Mouse (Mus musculus): ENCODE data around the gene Pxn.
"Not testable (repeated sequence)": the region's sequence is repeated elsewhere in the genome, so short reads cannot be mapped to it uniquely, and the experiment has no call there.

Pxn gene

GRCm38 (mm10) chr5:115486726-115487125 lies 19.8 kb upstream of the Pxn start:
- no peak for DNase-seq (ENCODE audit: low spot score in 2 of 2)

DNA sequence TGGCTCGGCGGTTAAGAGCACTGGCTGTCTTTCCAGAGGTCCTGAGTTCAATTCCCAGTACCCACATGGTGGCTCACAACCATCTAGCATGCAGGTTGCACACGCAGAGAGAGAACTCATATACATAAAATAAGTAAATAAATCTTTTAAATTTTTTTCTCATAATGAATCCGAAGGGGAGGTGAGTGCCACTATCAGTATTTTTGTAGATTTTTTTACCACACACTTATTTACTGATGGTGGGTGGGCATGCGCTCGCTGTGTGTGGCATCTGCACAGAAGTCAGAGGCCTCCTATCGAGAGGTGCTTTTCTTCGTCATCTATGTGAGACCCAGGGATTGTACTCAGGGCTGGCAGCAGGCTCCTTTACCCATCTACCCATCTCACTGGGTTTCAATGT lies 19.1 kb upstream of the Pxn start:
- no peak for DNase-seq (ENCODE audit: low spot score in 2 of 2)

DNA sequence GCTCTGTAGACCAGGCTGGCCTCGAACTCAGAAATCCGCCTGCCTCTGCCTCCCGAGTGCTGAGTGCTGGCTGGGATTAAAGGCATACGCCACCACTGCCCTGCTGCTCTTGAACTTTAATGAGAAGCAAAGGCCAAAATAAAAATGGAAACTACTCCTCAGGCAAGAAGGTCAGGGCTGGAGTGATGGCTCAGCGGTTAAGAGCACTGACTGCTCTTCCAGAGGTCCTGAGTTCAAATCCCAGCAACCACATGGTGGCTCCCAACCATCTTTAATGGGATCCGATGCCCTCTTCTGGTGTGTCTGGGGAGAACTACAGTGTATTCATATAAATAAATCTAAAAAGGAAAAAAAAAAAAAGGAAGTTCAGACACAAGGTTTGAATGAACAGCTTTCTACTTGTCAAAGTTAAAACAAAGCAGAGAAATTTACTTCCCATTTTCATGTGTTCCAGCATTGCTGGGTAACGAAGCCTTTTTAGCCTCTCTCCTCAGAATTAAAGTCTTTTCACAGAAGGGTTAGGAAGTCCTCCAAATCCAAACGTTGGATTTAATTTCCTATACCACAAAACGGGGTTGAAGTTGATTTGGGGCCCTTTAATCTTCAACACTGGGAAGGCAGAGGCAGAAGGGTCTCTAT lies 18.4 kb upstream of the Pxn start:
- DNase-seq (ENCODE audit: low spot score in 2 of 2), result no peak

DNA sequence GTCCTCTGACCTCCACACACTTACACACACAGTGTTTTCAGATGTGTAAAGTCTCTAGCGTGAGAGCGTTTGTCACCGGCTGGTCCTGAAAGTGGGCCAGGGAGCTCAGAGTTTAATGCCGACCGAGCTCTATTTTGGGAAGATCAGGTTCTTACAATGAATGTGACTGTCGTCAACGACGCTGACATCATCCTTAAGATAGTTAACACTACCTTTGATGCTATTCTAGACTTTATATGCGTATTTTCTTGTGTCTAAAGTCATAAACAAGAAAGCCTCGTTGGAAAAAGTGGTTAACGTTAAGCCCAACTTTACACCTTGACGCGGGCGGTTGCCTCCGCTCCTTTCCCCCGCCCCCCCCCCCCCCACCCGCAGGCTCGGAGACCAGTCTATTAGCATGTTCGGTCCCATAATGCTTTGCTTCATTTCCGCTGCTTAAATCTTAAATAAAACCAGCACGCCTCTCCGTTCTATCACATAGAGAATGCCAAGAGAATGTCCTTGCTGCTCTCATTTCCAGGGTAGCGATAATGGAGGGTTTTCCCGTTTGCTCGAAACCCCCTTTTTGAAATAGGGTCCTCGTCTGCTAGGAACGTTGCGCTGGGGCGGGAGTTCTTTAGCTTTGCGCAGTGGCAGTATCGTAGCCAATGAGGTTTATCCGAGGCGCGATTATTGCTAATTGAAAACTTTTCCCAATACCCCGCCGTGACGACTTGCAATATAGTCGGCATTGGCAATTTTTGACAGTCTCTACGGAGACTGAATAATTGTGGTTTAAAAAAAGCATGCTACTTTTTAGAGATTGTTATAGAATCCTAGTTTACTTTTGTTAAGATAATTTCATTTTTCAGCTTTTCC lies 17.4 kb upstream of the Pxn start:
- DNase-seq (ENCODE audit: low spot score in 2 of 2), result peak; percentile 69 to 71

- peak; percentile 84 to 91 for DNase-seq (ENCODE audit: low spot score in 2 of 2)
These were observed 16.5 kb upstream of the Pxn start for GRCm38 (mm10) chr5:115489699-115490637.

GRCm38 (mm10) chr5:115490638-115491000 lies 15.9 kb upstream of the Pxn start:
- no peak for DNase-seq (ENCODE audit: low spot score in 2 of 2)

GRCm38 (mm10) chr5:115491076-115491475 lies 15.4 kb upstream of the Pxn start:
- DNase-seq (ENCODE audit: low spot score in 2 of 2), result no peak

- DNase-seq (ENCODE audit: low spot score in 2 of 2), result peak; percentile 73 to 74
These were observed 14.6 kb upstream of the Pxn start for GRCm38 (mm10) chr5:115491771-115492322.

GRCm38 (mm10) chr5:115492711-115493335 lies 13.7 kb upstream of the Pxn start:
- no peak for DNase-seq (ENCODE audit: low spot score in 2 of 2)

GRCm38 (mm10) chr5:115493441-115493840 lies 13.0 kb upstream of the Pxn start:
- no peak for DNase-seq (ENCODE audit: low spot score in 2 of 2)

GRCm38 (mm10) chr5:115495618-115496017 lies 10.9 kb upstream of the Pxn start:
- not testable (repeated sequence) for DNase-seq (ENCODE audit: low spot score in 2 of 2)

- DNase-seq (ENCODE audit: low spot score in 2 of 2), result no peak
These were observed 9.4 kb upstream of the Pxn start for GRCm38 (mm10) chr5:115497033-115497432.

- DNase-seq (ENCODE audit: low spot score in 2 of 2), result no peak
These were observed 7.9 kb upstream of the Pxn start for GRCm38 (mm10) chr5:115498307-115499240.

DNA sequence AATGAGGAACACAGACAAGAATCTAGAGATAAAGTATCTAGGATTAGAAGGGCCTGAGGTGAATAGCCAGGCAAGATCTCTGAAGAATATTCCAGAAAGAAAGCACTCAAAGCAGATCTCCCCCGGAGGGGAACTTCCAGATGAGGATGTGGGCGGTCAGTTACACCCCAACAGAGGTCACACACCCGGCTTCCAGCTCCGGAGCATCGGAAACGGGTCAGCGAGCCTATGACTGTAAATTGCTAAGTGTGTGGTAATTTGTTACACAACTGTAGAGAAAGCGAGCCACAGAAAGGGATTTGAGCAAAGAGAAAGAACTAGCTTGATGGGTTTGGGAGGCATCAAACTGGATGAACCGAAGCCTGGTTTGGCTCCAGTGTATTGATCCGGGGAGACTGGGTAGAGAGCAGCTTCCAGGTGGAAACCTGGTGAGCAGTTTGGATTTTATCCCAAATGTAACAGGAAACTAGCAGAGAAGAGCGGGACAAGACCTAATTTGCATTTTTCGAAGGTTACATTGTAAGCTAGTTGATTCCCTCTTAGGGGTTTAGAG lies 6.0 kb upstream of the Pxn start:
- no peak for DNase-seq (ENCODE audit: low spot score in 2 of 2)

GRCm38 (mm10) chr5:115503035-115503434 lies 3.4 kb upstream of the Pxn start:
- DNase-seq (ENCODE audit: low spot score in 2 of 2), result peak in 1 of 2 experiments; percentile 53

GRCm38 (mm10) chr5:115505617-115506016 lies 859 bp upstream of the Pxn start:
- DNase-seq (ENCODE audit: low spot score in 2 of 2), result not testable (repeated sequence)

DNA sequence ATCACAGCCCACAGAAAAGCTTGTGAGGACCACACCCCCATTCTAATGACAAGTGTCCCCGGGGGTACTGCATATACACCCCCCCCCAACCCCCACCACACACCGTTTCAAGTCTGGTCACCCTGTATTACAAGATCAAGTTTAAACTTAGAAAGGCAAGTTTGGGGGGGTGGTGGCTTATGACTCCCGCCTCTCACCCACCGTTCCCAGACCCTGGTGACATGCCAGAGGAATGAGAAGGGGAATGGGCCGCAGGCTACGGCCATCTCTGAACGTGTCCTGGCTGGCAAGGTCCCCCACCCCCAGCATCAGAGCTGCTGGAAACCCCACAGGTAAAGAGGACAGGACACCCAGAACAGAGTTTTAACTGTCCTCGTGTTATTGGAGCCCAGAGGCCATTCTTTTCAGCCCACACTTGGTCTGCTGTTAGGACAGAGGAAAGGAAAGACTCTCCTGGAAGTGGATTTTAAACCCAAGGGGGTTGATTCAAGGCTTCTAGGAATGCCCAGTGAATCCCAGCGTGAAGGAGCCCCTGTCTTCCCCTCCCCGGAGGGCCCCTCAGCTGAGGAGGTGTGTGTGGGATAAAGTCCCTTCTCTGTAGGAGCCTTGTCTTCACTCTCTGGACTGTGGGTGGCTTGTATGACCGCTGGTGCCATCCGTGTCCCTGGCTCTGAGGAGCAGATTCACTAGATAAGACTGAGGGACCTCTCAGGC lies 948 bp downstream of the Pxn start:
- DNase-seq (ENCODE audit: low spot score in 2 of 2), result no peak

DNA sequence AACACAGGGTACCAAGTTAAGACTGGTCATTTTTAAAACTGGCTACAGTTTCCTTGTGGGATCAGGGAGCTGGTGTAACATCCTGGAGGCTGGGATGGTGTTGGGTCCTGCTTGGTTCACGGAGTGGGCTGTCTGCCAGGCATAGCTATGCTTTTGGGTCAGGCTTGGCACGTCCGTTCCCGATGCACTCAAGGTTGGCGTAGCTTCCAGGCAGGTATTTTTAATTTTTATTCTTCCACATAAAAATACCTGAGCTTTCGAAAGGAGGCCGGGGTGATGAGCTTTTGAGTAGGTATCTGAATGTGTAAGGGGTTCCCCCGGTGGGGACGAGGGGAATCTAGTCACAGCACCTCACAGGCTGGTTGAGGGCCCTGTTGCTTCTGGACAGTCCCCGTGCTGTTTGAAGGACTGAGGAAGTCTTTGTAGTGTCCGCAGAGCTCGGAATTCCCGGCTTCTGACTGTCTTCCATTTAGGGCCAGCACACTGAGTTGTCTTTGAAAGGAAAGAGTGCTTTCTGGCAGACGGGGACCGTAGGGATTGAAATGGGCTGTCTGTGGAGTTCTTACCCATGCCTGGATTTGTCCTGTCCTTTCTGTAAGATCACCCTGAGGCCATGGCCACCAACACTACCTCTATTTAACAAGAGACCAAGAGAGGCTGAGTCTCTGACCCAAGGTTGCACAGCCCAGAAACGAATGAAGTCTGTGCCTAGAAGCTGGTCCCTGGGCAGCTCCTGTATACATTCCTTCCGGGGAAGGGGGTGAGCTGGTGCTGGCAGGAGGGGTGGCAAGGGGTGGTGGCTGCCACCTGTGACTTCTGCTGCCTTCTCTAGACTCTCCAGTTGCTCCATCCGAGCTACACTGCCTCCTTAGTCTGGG lies 1.7 kb downstream of the Pxn start:
- DNase-seq (ENCODE audit: low spot score in 2 of 2), result peak in 1 of 2 experiments; percentile 24

All from urinary bladder, adult 18-20 months (tissue).